Mouse (Mus musculus) midbrain, postnatal 0 days (tissue): ENCODE measurements around the gene Mrpl33. TPM values are rescaled to one million over a fixed set of nuclear protein-coding genes. Genes with fewer than 3 reads are reported as not detected.

Experiments used
- ATAC-seq: fragments of 200-750 bp; cut with Nextera tagmentation; 2 replicates; pipeline ENCODE4 v1.8.0; 2017; ENCODE audit warnings: moderate number of reproducible peaks, mild to moderate bottlenecking, moderate TSS enrichment, moderate library complexity; ENCODE audit not compliant: low FRiP score
- DNase-seq: peaks from one replicate; pipeline ENCODE4 v3.0.0-alpha.2; 2015; ENCODE audit warnings: low spot score
- H3K27ac ChIP-seq: fragments of 300-500 bp; sonication (generic); 2 replicates; pipeline ENCODE4 v1.5.1; 2014; ENCODE audit warnings: low read depth, mild to moderate bottlenecking, low read length, mixed read lengths
- H3K27me3 ChIP-seq: fragments of 300-500 bp; sonication (generic); 2 replicates; pipeline ENCODE4 v1.6.1; 2014; ENCODE audit warnings: low read length, control low read depth, mixed read lengths; ENCODE audit not compliant: insufficient read depth
- H3K36me3 ChIP-seq: fragments of 300-500 bp; sonication (generic); 2 replicates; pipeline ENCODE4 v1.6.1; 2014; ENCODE audit warnings: low read length, control low read depth, mixed read lengths; ENCODE audit not compliant: insufficient read depth
- H3K4me1 ChIP-seq: fragments of 300-500 bp; sonication (generic); 2 replicates; pipeline ENCODE4 v1.6.1; 2014; ENCODE audit warnings: mild to moderate bottlenecking, control low read depth, antibody characterized with exemption, low read length, mixed read lengths; ENCODE audit not compliant: insufficient read depth
- H3K4me2 ChIP-seq: fragments of 300-500 bp; sonication (generic); 2 replicates; pipeline ENCODE4 v1.6.1; 2014; ENCODE audit warnings: low read depth, mild to moderate bottlenecking, low read length, mixed read lengths; ENCODE audit not compliant: poor library complexity, severe bottlenecking
- H3K4me3 ChIP-seq: fragments of 300-500 bp; sonication (generic); 2 replicates; pipeline ENCODE4 v1.5.1; 2014; ENCODE audit warnings: low read depth, mild to moderate bottlenecking, low read length, moderate library complexity
- H3K9ac ChIP-seq: fragments of 300-500 bp; sonication (generic); replicated peaks from 2 replicates; pipeline ENCODE4 v1.6.1; 2014; ENCODE audit warnings: mild to moderate bottlenecking, low read length, moderate library complexity, mixed read lengths; ENCODE audit not compliant: poor library complexity, severe bottlenecking
- H3K9me3 ChIP-seq: fragments of 300-500 bp; sonication (generic); 2 replicates; pipeline ENCODE4 v1.6.1; 2016; ENCODE audit warnings: low read length, control low read depth
- CTCF ChIP-seq: IDR thresholded peaks from 2 replicates; pipeline ENCODE4 v1.5.1; 2016; ENCODE audit warnings: antibody characterized with exemption, mild to moderate bottlenecking
- WGBS: fragments of 180-500 bp; shearing (Covaris S2); extraction: QIAGEN DNeasy Blood & Tissue Kit; methylation state at CpG from one replicate; pipeline ENCODE4 v1.1.7; 2014; 5-methylcytosine and 5-hydroxymethylcytosine counted together
- microRNA-seq: library from miRNA; unstranded; fragments of <30 nt; microRNA quantifications from one replicate; pipeline ENCODE4, GENCODE M21; 2016; ENCODE audit warnings: borderline number of aligned reads
- polyA plus RNA-seq: library from polyadenylated mRNA; unstranded; fragments of >200 nt; fragmentation: Nextera tagmentation; extraction: Ambion mirVana; gene quantifications from 2 replicates; pipeline ENCODE4 v1.2.1, GENCODE M21; 2015
- total RNA-seq: library from RNA; depleted of rRNA; stranded (reverse); fragments of >200 nt; gene quantifications from 2 replicates; pipeline ENCODE4 v1.2.3, GENCODE M21; 2014; rRNA removed

Gene Mrpl33
- total and polyA plus RNA-seq, 2 experiments from 2014 or later = 79.9 to 283 TPM

GRCm38 (mm10) chr5:31713280-31713711, 116.6 kb downstream of the Mrpl33 start:
- Histone ChIP-seq H3K4me1 (no peaks in the 10 kb centered on the region), H3K4me2 (no peak overlapping the region), H3K4me3 (no peak overlapping the region), H3K27me3 (no peaks in the 10 kb centered on the region), H3K36me3 (no peaks in the 10 kb centered on the region), H3K9ac (no peak overlapping the region), H3K27ac (no peak overlapping the region), H3K9me3 (no peaks in the 10 kb centered on the region)
- WGBS = 78% methylated on average over 2 of the region's 2 CpGs
- DNase-seq (no peak), ATAC-seq (no peak)
- TF ChIP-seq CTCF = no peak

DNA sequence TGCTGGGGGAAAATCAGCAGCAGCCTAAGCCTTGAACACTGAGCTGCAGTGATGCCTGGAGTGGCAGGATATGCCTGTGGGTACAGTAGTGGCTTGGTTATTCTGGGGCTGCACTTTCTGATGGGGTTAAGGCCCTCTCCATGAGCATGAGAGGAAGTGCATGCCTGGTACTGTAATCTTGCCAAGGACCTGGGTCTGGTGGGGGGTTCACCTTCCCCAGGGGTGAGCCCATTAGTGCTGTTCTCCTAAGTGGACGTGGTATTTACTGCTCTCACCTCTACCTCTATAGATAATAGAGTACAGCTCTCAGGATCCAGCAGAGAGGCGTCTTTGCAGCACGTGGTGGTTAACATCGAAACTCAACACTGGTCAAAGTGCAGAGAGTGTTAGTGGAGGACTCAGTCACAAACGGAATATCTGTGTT, 117.1 kb downstream of the Mrpl33 start:
- no peak for TF ChIP-seq CTCF
- Histone ChIP-seq H3K4me2 (no peak overlapping the region), H3K27me3 (no peaks in the 10 kb centered on the region), H3K36me3 (no peaks in the 10 kb centered on the region), H3K27ac (no peak overlapping the region), H3K9me3 (no peaks in the 10 kb centered on the region), H3K4me3 (no peak overlapping the region), H3K4me1 (no peaks in the 10 kb centered on the region), H3K9ac (no peak overlapping the region)
- ATAC-seq (no peak), DNase-seq (no peak)
- 77% methylated on average over 5 of the region's 5 CpGs for WGBS

Small RNA genes within 50 kb of the gene (microRNA-seq; reads per million reads assigned to microRNA genes)
- not detected for gene Mir3473e

Other genes with a start within 250 kb of the Mrpl33 start
- 74.6 and 99.9 TPM in 2 replicates for gene Zfp512, start 144.5 kb upstream of the Mrpl33 start, total RNA-seq
- gene Zfp512, start 144.5 kb upstream of the Mrpl33 start, polyA plus RNA-seq = 93.6 and 94.2 TPM in 2 replicates
- gene 4930548H24Rik, start 111.2 kb upstream of the Mrpl33 start, total RNA-seq = 0.28 TPM in 1 of 2 replicates, not detected in the other
- gene 4930548H24Rik, start 111.2 kb upstream of the Mrpl33 start, polyA plus RNA-seq = not detected in 2 replicates
- 35.2 and 37.3 TPM in 2 replicates for gene Gpn1, start 102.2 kb upstream of the Mrpl33 start, total RNA-seq
- gene Gpn1, start 102.2 kb upstream of the Mrpl33 start, polyA plus RNA-seq = 62.7 and 71.1 TPM in 2 replicates
- gene Slc4a1ap, start 69.9 kb upstream of the Mrpl33 start, total RNA-seq = 36.8 and 39.6 TPM in 2 replicates
- gene Slc4a1ap, start 69.9 kb upstream of the Mrpl33 start, polyA plus RNA-seq = 23.3 and 30.1 TPM in 2 replicates
- gene Supt7l, start 69.1 kb upstream of the Mrpl33 start, total RNA-seq = 25.3 and 25.7 TPM in 2 replicates
- gene Supt7l, start 69.1 kb upstream of the Mrpl33 start, polyA plus RNA-seq = 18.1 and 20.4 TPM in 2 replicates
- 1.6 and 2.2 TPM in 2 replicates for gene Rbks, start 100.7 kb downstream of the Mrpl33 start, total RNA-seq
- 2.9 and 3.0 TPM in 2 replicates for gene Rbks, start 100.7 kb downstream of the Mrpl33 start, polyA plus RNA-seq
- gene Babam2, start 100.7 kb downstream of the Mrpl33 start, total RNA-seq = 30.9 and 35.9 TPM in 2 replicates
- gene Babam2, start 100.7 kb downstream of the Mrpl33 start, polyA plus RNA-seq = 58.9 and 66.1 TPM in 2 replicates